Mouse (Mus musculus): ENCODE measurements around the gene Gm826.

GRCm38 (mm10) chr2:160275959-160276657 lies 57.9 kb downstream of the Gm826 start:
- no peak for TF ChIP-seq POLR2A (IDR thresholded peaks at IDR 0.05; ENCODE audit: low read depth, low read length)
- TF ChIP-seq CTCF (IDR thresholded peaks at IDR 0.05; ENCODE audit: extremely low read depth, insufficient read length, insufficient replicate concordance, low read depth, low read length), result no peak

Data from small intestine, adult 2 months (tissue).